Mouse (Mus musculus) heart, adult 2 months (tissue): ENCODE data around the gene Fndc4.

ENCODE experiments used
- CTCF ChIP-seq: fragments of 200-600 bp; IDR thresholded peaks from 2 replicates; pipeline ENCODE4 v1.8.1; 2022; ENCODE audit warnings: antibody characterized with exemption, mild to moderate bottlenecking, moderate library complexity
- EP300 ChIP-seq: fragments of 200-500 bp; IDR thresholded peaks from 2 replicates; pipeline ENCODE4 v1.6.1; 2011; ENCODE audit warnings: low read depth, low read length, control low read depth; ENCODE audit not compliant: insufficient read depth
- POLR2A ChIP-seq: fragments of 200-500 bp; IDR thresholded peaks from 2 replicates; pipeline ENCODE4 v1.6.1; 2011; ENCODE audit warnings: mild to moderate bottlenecking, low read depth, low read length, control low read depth; ENCODE audit not compliant: insufficient read depth

GRCm38 (mm10) chr5:31297981-31298380 lies 2.1 kb upstream of the Fndc4 start:
- TF ChIP-seq CTCF, result no peak
- TF ChIP-seq POLR2A, result no peak
- TF ChIP-seq EP300, result no peak
